Mouse (Mus musculus): ENCODE data around the gene Sac3d1. TPM values are rescaled to one million over a fixed set of nuclear protein-coding genes. Genes with fewer than 3 reads are reported as not detected.
"Not testable (repeated sequence)": the region's sequence is repeated elsewhere in the genome, so short reads cannot be mapped to it uniquely, and the experiment has no call there.

Sac3d1 gene
- total RNA-seq (2021) = 10 to 100 TPM; 17.4 to 17.6 TPM

- peak; percentile 89 for DNase-seq
These were observed at the start of gene Sac3d1 for GRCm38 (mm10) chr19:6117986-6118676. TSS of gene Sac3d1 (minus strand) at chr19:6118650.

GRCm38 (mm10) chr19:6166750-6167149 lies 48.3 kb upstream of the Sac3d1 start:
- DNase-seq = no peak

- peak; percentile 31 for DNase-seq
These were observed 45.6 kb upstream of the Sac3d1 start for GRCm38 (mm10) chr19:6163872-6164547.

- no peak for DNase-seq
These were observed 38.8 kb upstream of the Sac3d1 start for GRCm38 (mm10) chr19:6157220-6157619.

GRCm38 (mm10) chr19:6156372-6156771 lies 37.9 kb upstream of the Sac3d1 start:
- no peak for DNase-seq

- no peak for DNase-seq
These were observed 36.7 kb upstream of the Sac3d1 start for GRCm38 (mm10) chr19:6155174-6155573.

GRCm38 (mm10) chr19:6144842-6145241 lies 26.4 kb upstream of the Sac3d1 start:
- DNase-seq = no peak

GRCm38 (mm10) chr19:6141394-6141749 lies 22.9 kb upstream of the Sac3d1 start, which contains the start of gene Arl2:
TSS of gene Arl2 (minus strand) at chr19:6141548.
- peak; percentile 84 for DNase-seq

GRCm38 (mm10) chr19:6140678-6141393 lies 22.4 kb upstream of the Sac3d1 start, which contains the start of gene Batf2:
TSS of gene Batf2 (plus strand) at chr19:6140983.
- peak; percentile 94 for DNase-seq

GRCm38 (mm10) chr19:6140374-6140677 lies 21.9 kb upstream of the Sac3d1 start:
- DNase-seq = no peak

GRCm38 (mm10) chr19:6139701-6140100 lies 21.3 kb upstream of the Sac3d1 start:
- DNase-seq = no peak

GRCm38 (mm10) chr19:6136397-6136796 lies 17.9 kb upstream of the Sac3d1 start:
- DNase-seq = no peak

- not testable (repeated sequence) for DNase-seq
These were observed 14.7 kb upstream of the Sac3d1 start for GRCm38 (mm10) chr19:6133197-6133596.

GRCm38 (mm10) chr19:6132171-6132827 lies 13.8 kb upstream of the Sac3d1 start:
- no peak for DNase-seq

GRCm38 (mm10) chr19:6130414-6131128 lies 12.1 kb upstream of the Sac3d1 start:
- DNase-seq = not testable (repeated sequence)

- peak; percentile 95 for DNase-seq
These were observed 9.4 kb upstream of the Sac3d1 start, which contains the start of gene Snx15 for GRCm38 (mm10) chr19:6127760-6128341. TSS of gene Snx15 (minus strand) at chr19:6128304.

- no peak for DNase-seq
These were observed 8.5 kb upstream of the Sac3d1 start for GRCm38 (mm10) chr19:6126789-6127580.

GRCm38 (mm10) chr19:6126289-6126688 lies 7.8 kb upstream of the Sac3d1 start:
- DNase-seq = peak; percentile 68

GRCm38 (mm10) chr19:6124898-6125297 lies 6.4 kb upstream of the Sac3d1 start:
- no peak for DNase-seq

- DNase-seq = no peak
These were observed 4.9 kb upstream of the Sac3d1 start for GRCm38 (mm10) chr19:6123330-6123729.

- no peak for DNase-seq
These were observed 3.3 kb upstream of the Sac3d1 start for GRCm38 (mm10) chr19:6121761-6122160.

Measured in heart, postnatal 4 days (tissue).